Mouse (Mus musculus) monocyte, adult 59 days (primary cell): ENCODE data around the gene Mospd2. TPM values are rescaled to one million over a fixed set of nuclear protein-coding genes. Genes with fewer than 3 reads are reported as not detected.

ENCODE experiments used
- total RNA-seq, 2 experiments: library from RNA; stranded (reverse); gene quantifications; one replicate each; pipeline ENCODE4 v1.2.4; 2023

Gene Mospd2
- 100 to 1,000 TPM; 115 to 124 TPM for total RNA-seq

GRCm38 (mm10) chrX:164980193-164980775 lies at the start of gene Mospd2, which contains the start of gene Fancb:
Mospd2 (minus strand) TSS chrX:164980375.
Fancb (plus strand) TSS chrX:164980592.

DNA sequence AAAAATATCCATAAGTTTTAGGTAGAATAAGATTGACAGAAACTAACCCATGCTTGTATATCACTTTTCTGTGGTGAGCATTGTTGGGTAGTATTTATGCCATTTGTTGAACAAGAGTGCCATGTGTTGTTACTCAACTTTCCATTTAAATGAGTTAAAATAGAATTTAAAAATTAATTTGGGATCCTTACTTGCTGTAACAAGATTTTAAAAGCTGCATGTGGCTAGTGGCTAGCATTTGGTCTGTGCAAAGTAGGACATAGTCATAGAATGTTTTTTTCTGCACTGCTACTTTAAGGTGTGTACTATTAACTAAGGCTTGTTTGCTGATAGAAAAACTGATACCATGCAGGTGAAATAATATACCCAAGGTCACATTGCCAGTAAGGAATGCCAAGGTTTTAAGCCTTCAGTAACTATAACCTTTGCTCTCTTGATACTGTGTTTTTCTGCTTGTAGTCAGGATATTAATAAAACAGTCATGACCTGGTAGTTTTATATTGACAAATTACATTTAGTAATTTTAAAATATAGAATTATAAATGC lies 24.7 kb upstream of the Mospd2 start, which contains the start of gene Gm17604:
Gm17604 (minus strand) TSS at position 51 of the 546 bp plus-strand sequence.

Other genes with a start within 250 kb of the Mospd2 start
- gene Fancb, start 217 bp upstream of the Mospd2 start, total RNA-seq, result 1 to 10 TPM; 1.5 to 2.0 TPM
- gene Gm17604, start 24.5 kb upstream of the Mospd2 start, total RNA-seq, result not detected